Mouse (Mus musculus) limb, embryonic 14.5 days (tissue): ENCODE measurements around the gene Celsr1. TPM values are rescaled to one million over a fixed set of nuclear protein-coding genes. Genes with fewer than 3 reads are reported as not detected.

Experiments used
- ATAC-seq: fragments of 200-750 bp; cut with Nextera tagmentation; 2 replicates; pipeline ENCODE4 v1.8.0; 2017; ENCODE audit warnings: low read depth, moderate number of reproducible peaks, moderate TSS enrichment; ENCODE audit not compliant: low FRiP score
- DNase-seq: peaks from one replicate; pipeline ENCODE4 v3.0.0-alpha.2; 2015; ENCODE audit warnings: low spot score
- H3K27ac ChIP-seq: fragments of 300-500 bp; sonication (generic); replicated peaks from 2 replicates; pipeline ENCODE4 v1.5.1; 2014; ENCODE audit warnings: low read depth, mild to moderate bottlenecking, low read length, moderate library complexity, mixed read lengths
- H3K27me3 ChIP-seq: fragments of 300-500 bp; sonication (generic); 2 replicates; pipeline ENCODE4 v1.6.1; 2014; ENCODE audit warnings: low read length, mixed read lengths; ENCODE audit not compliant: control insufficient read depth, insufficient read depth
- H3K36me3 ChIP-seq: fragments of 300-500 bp; sonication (generic); 2 replicates; pipeline ENCODE4 v1.6.1; 2014; ENCODE audit warnings: mild to moderate bottlenecking, low read length, moderate library complexity, mixed read lengths; ENCODE audit not compliant: control insufficient read depth, insufficient read depth
- H3K4me1 ChIP-seq: fragments of 300-500 bp; sonication (generic); 2 replicates; pipeline ENCODE4 v1.6.1; 2014; ENCODE audit warnings: antibody characterized with exemption, low read length, mixed read lengths; ENCODE audit not compliant: control insufficient read depth, insufficient read depth
- H3K4me2 ChIP-seq: fragments of 300-500 bp; sonication (generic); replicated peaks from 2 replicates; pipeline ENCODE4 v1.6.1; 2014; ENCODE audit warnings: low read depth, mild to moderate bottlenecking, low read length, moderate library complexity; ENCODE audit not compliant: severe bottlenecking
- H3K4me3 ChIP-seq: fragments of 300-500 bp; sonication (generic); replicated peaks from 2 replicates; pipeline ENCODE4 v1.5.1; 2014; ENCODE audit warnings: low read length
- H3K9ac ChIP-seq: fragments of 300-500 bp; sonication (generic); 2 replicates; pipeline ENCODE4 v1.6.1; 2014; ENCODE audit warnings: mild to moderate bottlenecking, low read depth, low read length, moderate library complexity; ENCODE audit not compliant: severe bottlenecking
- H3K9me3 ChIP-seq: fragments of 300-500 bp; sonication (generic); 2 replicates; pipeline ENCODE4 v1.6.1; 2016; ENCODE audit warnings: low read length; ENCODE audit not compliant: control insufficient read depth
- POLR2A ChIP-seq: fragments of 200-500 bp; IDR thresholded peaks from 2 replicates; pipeline ENCODE4 v1.8.0; 2012; ENCODE audit warnings: inconsistent platforms, mild to moderate bottlenecking, moderate library complexity, borderline replicate concordance; ENCODE audit not compliant: insufficient read depth, insufficient read length; ENCODE audit errors: extremely low read depth
- WGBS: fragments of 180-500 bp; shearing (Covaris S2); extraction: QIAGEN DNeasy Blood & Tissue Kit; methylation state at CpG from one replicate; pipeline ENCODE4 v1.1.7; 2014; 5-methylcytosine and 5-hydroxymethylcytosine counted together
- polyA plus RNA-seq, 2 experiments: library from polyadenylated mRNA; depleted of rRNA in 1 of 2; stranded (reverse) in 1 of 2; unstranded in 1 of 2; fragments of >200 nt; fragmentation: Nextera tagmentation in 1 of 2; extraction: Ambion mirVana in 1 of 2; gene quantifications; 2 replicates each; pipeline versions ENCODE4 v1.2.1 to v1.2.3; 2012 to 2014

Gene Celsr1
- 11.8 and 13.1 TPM in 2 replicates for polyA plus RNA-seq (2012; rRNA removed)
- 6.5 TPM in 2 replicates for polyA plus RNA-seq (2014; fragmentation: Nextera tagmentation; extraction: Ambion mirVana)

- no peak for ATAC-seq
- peaks cover 16% of the 10 kb centered on the region for H3K27me3 ChIP-seq
- H3K9me3 ChIP-seq, result no peaks in the 10 kb centered on the region; the same call in none of the 2 replicates
- under 1% methylated on average over 31 of the region's 80 CpGs for WGBS
- H3K9ac ChIP-seq, result peak within 1 kb of the TSS; percentile 62
- peaks cover 6% of the 10 kb centered on the region; the same call in 1 of the 2 replicates for H3K36me3 ChIP-seq
- peak within 1 kb of the TSS; percentile 59; the same call in 1 of the 2 replicates for H3K27ac ChIP-seq
- DNase-seq, result no peak
- peak within 1 kb of the TSS; percentile 59 for H3K4me3 ChIP-seq
- H3K4me2 ChIP-seq, result peak within 1 kb of the TSS; percentile 85
- H3K4me1 ChIP-seq, result peaks cover 15% of the 10 kb centered on the region
- TF ChIP-seq POLR2A, result no peak
Measured at GRCm38 (mm10) chr15:86033191-86033841, at the start of gene Celsr1. Celsr1 (minus strand) TSS chr15:86033777.

GRCm38 (mm10) chr15:86083261-86083741 lies 49.7 kb upstream of the Celsr1 start:
- Histone ChIP-seq H3K27me3 (no peaks in the 10 kb centered on the region), H3K4me1 (peaks cover 42% of the 10 kb centered on the region), H3K27ac (no peak overlapping the region), H3K4me3 (no peak overlapping the region), H3K36me3 (no peaks in the 10 kb centered on the region), H3K9ac (no peak overlapping the region), H3K9me3 (no peaks in the 10 kb centered on the region), H3K4me2 (no peak overlapping the region)
- DNase-seq, result no peak
- ATAC-seq, result no peak
- 50% methylated on average over 6 of the region's 6 CpGs for WGBS
- no peak for TF ChIP-seq POLR2A

- no peaks in the 10 kb centered on the region for H3K27me3 ChIP-seq
- TF ChIP-seq POLR2A, result no peak
- ATAC-seq, result no peak
- H3K36me3 ChIP-seq, result no peaks in the 10 kb centered on the region
- H3K9ac ChIP-seq, result no peak overlapping the region
- H3K4me1 ChIP-seq, result peaks cover 39% of the 10 kb centered on the region
- H3K4me3 ChIP-seq, result no peak overlapping the region
- H3K9me3 ChIP-seq, result no peaks in the 10 kb centered on the region
- no peak overlapping the region for H3K27ac ChIP-seq
- H3K4me2 ChIP-seq, result no peak overlapping the region
- DNase-seq, result no peak
- WGBS, result 87% methylated on average over 11 of the region's 11 CpGs
Measured at GRCm38 (mm10) chr15:86082551-86082961, 49.0 kb upstream of the Celsr1 start.

- H3K4me3 ChIP-seq, result no peak overlapping the region
- H3K36me3 ChIP-seq, result no peaks in the 10 kb centered on the region
- H3K27ac ChIP-seq, result no peak overlapping the region
- TF ChIP-seq POLR2A, result no peak
- DNase-seq (no peak), ATAC-seq (no peak)
- 79% methylated on average over 12 of the region's 12 CpGs for WGBS
- peaks cover 32% of the 10 kb centered on the region for H3K4me1 ChIP-seq
- H3K4me2 ChIP-seq, result no peak overlapping the region
- H3K27me3 ChIP-seq, result no peaks in the 10 kb centered on the region
- no peaks in the 10 kb centered on the region for H3K9me3 ChIP-seq
- H3K9ac ChIP-seq, result no peak overlapping the region
Measured at GRCm38 (mm10) chr15:86081654-86082053, 48.1 kb upstream of the Celsr1 start.

GRCm38 (mm10) chr15:86080408-86080807 lies 46.8 kb upstream of the Celsr1 start:
- Histone ChIP-seq H3K4me3 (no peak overlapping the region), H3K27me3 (no peaks in the 10 kb centered on the region), H3K36me3 (no peaks in the 10 kb centered on the region), H3K9me3 (no peaks in the 10 kb centered on the region), H3K4me1 (peaks cover 21% of the 10 kb centered on the region), H3K4me2 (no peak overlapping the region), H3K9ac (no peak overlapping the region), H3K27ac (no peak overlapping the region)
- WGBS, result 83% methylated on average over 1 of the region's 1 CpGs
- no peak for DNase-seq
- no peak for ATAC-seq
- no peak for TF ChIP-seq POLR2A
